Comparison of ENCODE assay signal across 9 mouse cellular contexts in the genomic region with DNA sequence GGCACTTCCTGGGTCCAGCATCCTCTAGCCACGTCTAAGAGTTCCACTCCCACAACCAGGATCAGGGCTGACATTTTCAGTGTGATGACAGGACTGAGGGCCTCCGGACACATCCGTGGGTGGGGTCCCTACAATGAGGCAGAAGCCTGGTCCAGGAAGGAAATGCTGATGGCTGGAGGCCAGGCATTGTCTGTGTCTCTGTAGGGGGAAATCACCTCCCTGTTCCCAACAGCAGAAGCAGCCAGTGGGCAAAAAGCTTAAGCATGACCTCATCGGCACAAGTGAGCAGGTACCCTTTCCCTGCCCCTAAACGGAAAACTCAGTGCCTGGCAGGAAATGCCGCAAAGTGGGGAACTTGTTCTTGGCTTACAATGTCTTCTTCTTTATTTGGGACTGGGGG. TPM values are rescaled to one million over a fixed set of nuclear protein-coding genes. Genes with fewer than 3 reads are reported as not detected.
DNase-seq lines count a peak whose midpoint lies in the region; ATAC-seq and TF ChIP-seq lines count a peak whose summit lies in the region.
"Had no signal": no experiment of that assay in that cellular context is flagged by ENCODE, and none has a peak within 500 bp of the region (broad histone marks: within the 10 kb centered on the region; RNA-seq: fewer than 3 reads in every experiment).

No protein-coding gene starts in this region.

- no peak overlapping the region for H3K4me2 ChIP-seq in liver, embryonic 14.5 days (ENCODE audit: low read depth)
- H3K4me2 ChIP-seq in forebrain, embryonic 15.5 days (replicated peaks), result no peak overlapping the region

- no peaks in the 10 kb centered on the region for H3K9me3 ChIP-seq in E14TG2a.4 (ENCODE audit: low read length)
- H3K9me3 ChIP-seq in liver, embryonic 14.5 days (ENCODE audit: control insufficient read depth, low read length), result no peaks in the 10 kb centered on the region
- H3K9me3 ChIP-seq in forebrain, embryonic 15.5 days, result no peaks in the 10 kb centered on the region

- intact Hi-C loops in heart, postnatal 25 days (cut with DNase I), result no loop called here

- no peak overlapping the region for H3K9ac ChIP-seq in liver, embryonic 14.5 days (replicated peaks)
- H3K9ac ChIP-seq in forebrain, embryonic 15.5 days (replicated peaks), result no peak overlapping the region

- peaks cover 95% of the 10 kb centered on the region for H3K36me3 ChIP-seq in E14TG2a.4 (ENCODE audit: insufficient read depth, low read length)
- H3K36me3 ChIP-seq in liver, embryonic 14.5 days (replicated peaks; ENCODE audit: control insufficient read depth, insufficient read depth, low read depth), result no peaks in the 10 kb centered on the region
- peaks cover 61% of the 10 kb centered on the region for H3K36me3 ChIP-seq in forebrain, embryonic 15.5 days

- H3K27ac ChIP-seq in liver, embryonic 14.5 days, result no peak overlapping the region
- H3K27ac ChIP-seq in forebrain, embryonic 15.5 days (replicated peaks), result no peak overlapping the region

- H3K4me3 ChIP-seq in E14TG2a.4 (replicated peaks; ENCODE audit: low read length), result peak overlapping the region; percentile 21
- no peak overlapping the region for H3K4me3 ChIP-seq in liver, embryonic 14.5 days (ENCODE audit: insufficient read depth in 1 of 2, low read depth in 2 of 2, low read length in 2 of 2)
- H3K4me3 ChIP-seq in forebrain, embryonic 15.5 days, result no peak overlapping the region

- no peaks in the 10 kb centered on the region for H3K27me3 ChIP-seq in E14TG2a.4 (ENCODE audit: insufficient read depth, low read length)
- H3K27me3 ChIP-seq in liver, embryonic 14.5 days (ENCODE audit: control insufficient read depth, insufficient read depth, low read length), result no peaks in the 10 kb centered on the region
- no peaks in the 10 kb centered on the region for H3K27me3 ChIP-seq in forebrain, embryonic 15.5 days

- no peak for TF ChIP-seq EP300 in liver, embryonic 14.5 days (IDR thresholded peaks at IDR 0.05; ENCODE audit: low read depth)

- WGBS in liver, embryonic 14.5 days (ENCODE audit: insufficient replicate concordance), result 34% methylated on average over 6 of the region's 6 CpGs
- 83% methylated on average over 6 of the region's 6 CpGs for WGBS in forebrain, embryonic 15.5 days

- peak; percentile 47 for ATAC-seq in liver, embryonic 14.5 days (ENCODE audit: insufficient read depth)
- ATAC-seq in granulocyte monocyte progenitor cell, adult 5-6 weeks (replicated peaks; ENCODE audit: poor library complexity, severe bottlenecking), result no peak
- ATAC-seq in forebrain, embryonic 15.5 days (replicated peaks), result no peak

- peak; percentile 78 to 81 for DNase-seq in adrenal gland, postnatal 36 days
- DNase-seq in heart, postnatal 25 days (ENCODE audit: low spot score), result peak; percentile 85
- DNase-seq in liver, embryonic 14.5 days (ENCODE audit: low read depth in 3 of 3, low spot score in 3 of 3), result no peak
- DNase-seq in retina, postnatal 1 day, result no peak
- DNase-seq in layer of hippocampus, postnatal 10 days (ENCODE audit: low spot score in 2 of 2), result no peak

- H3K4me1 ChIP-seq in E14TG2a.4 (replicated peaks; ENCODE audit: low read depth, low read length), result peaks cover 90% of the 10 kb centered on the region
- no peaks in the 10 kb centered on the region for H3K4me1 ChIP-seq in liver, embryonic 14.5 days (replicated peaks; ENCODE audit: control insufficient read depth in 2 of 2, insufficient read depth in 2 of 2, low read length in 1 of 2)
- peaks cover 11% of the 10 kb centered on the region for H3K4me1 ChIP-seq in forebrain, embryonic 15.5 days

- TF ChIP-seq CTCF in E14TG2a.4 (conservative IDR thresholded peaks at IDR 0.05; ENCODE audit: low read length), result no peak
- TF ChIP-seq CTCF in liver, embryonic 14.5 days (IDR thresholded peaks at IDR 0.05; ENCODE audit: low read depth), result no peak

RNA-seq across cellular contexts. Expression of a gene that starts 11.5 kb away (rescaled TPM):
- total RNA-seq in adrenal gland, postnatal 36 days (2021), result 10 to 100 TPM; 38.2 to 45.0 TPM
- total RNA-seq in heart, postnatal 25 days (2021), result 10 to 100 TPM; 21.5 to 31.2 TPM
- polyA plus RNA-seq in liver, embryonic 14.5 days (2012; rRNA removed), result 4.0 and 5.3 TPM in 2 replicates
- polyA plus RNA-seq in liver, embryonic 14.5 days (2014; fragmentation: Nextera tagmentation; extraction: Ambion mirVana), result 3.8 and 4.1 TPM in 2 replicates
- total RNA-seq in granulocyte monocyte progenitor cell, adult 5-6 weeks (2014; fragmentation: Nextera tagmentation), result 37.5 and 40.1 TPM in 2 replicates
- total RNA-seq in granulocyte monocyte progenitor cell, adult 5-6 weeks (2017), result 50.9 and 52.1 TPM in 2 replicates
- polyA plus RNA-seq in forebrain, embryonic 15.5 days (2015; fragmentation: Nextera tagmentation; extraction: Ambion mirVana), result 25.4 and 26.4 TPM in 2 replicates
- total RNA-seq in layer of hippocampus, postnatal 10 days (2021), result 10 to 100 TPM; 24.5 to 24.7 TPM

RNA-seq across cellular contexts. Expression of a gene that starts 37.2 kb away (rescaled TPM):
- under 1 TPM in 1 of 2 experiments, not detected in 1; 0.46 TPM for total RNA-seq in adrenal gland, postnatal 36 days (2021)
- under 1 TPM in 1 of 2 experiments, not detected in 1; 0.34 TPM for total RNA-seq in heart, postnatal 25 days (2021)
- polyA plus RNA-seq in liver, embryonic 14.5 days (2012; rRNA removed), result 1.5 and 1.8 TPM in 2 replicates
- polyA plus RNA-seq in liver, embryonic 14.5 days (2014; fragmentation: Nextera tagmentation; extraction: Ambion mirVana), result 2.6 and 3.6 TPM in 2 replicates
- total RNA-seq in granulocyte monocyte progenitor cell, adult 5-6 weeks (2014; fragmentation: Nextera tagmentation), result not detected in 2 replicates
- total RNA-seq in granulocyte monocyte progenitor cell, adult 5-6 weeks (2017), result 3.4 TPM in 1 of 2 replicates, not detected in the other
- 1.7 and 2.7 TPM in 2 replicates for polyA plus RNA-seq in forebrain, embryonic 15.5 days (2015; fragmentation: Nextera tagmentation; extraction: Ambion mirVana)
- under 1 TPM in 1 of 2 experiments, not detected in 1; 0.62 TPM for total RNA-seq in layer of hippocampus, postnatal 10 days (2021)

RNA-seq across cellular contexts. Expression of a gene that starts 37.3 kb away (rescaled TPM):
- total RNA-seq in adrenal gland, postnatal 36 days (2021), result 10 to 100 TPM; 49.0 to 51.6 TPM
- 10 to 100 TPM; 33.0 to 33.2 TPM for total RNA-seq in heart, postnatal 25 days (2021)
- 22.8 and 25.4 TPM in 2 replicates for polyA plus RNA-seq in liver, embryonic 14.5 days (2012; rRNA removed)
- 19.1 and 22.5 TPM in 2 replicates for polyA plus RNA-seq in liver, embryonic 14.5 days (2014; fragmentation: Nextera tagmentation; extraction: Ambion mirVana)
- total RNA-seq in granulocyte monocyte progenitor cell, adult 5-6 weeks (2014; fragmentation: Nextera tagmentation), result 128 and 150 TPM in 2 replicates
- 121 and 148 TPM in 2 replicates for total RNA-seq in granulocyte monocyte progenitor cell, adult 5-6 weeks (2017)
- 68.8 and 75.8 TPM in 2 replicates for polyA plus RNA-seq in forebrain, embryonic 15.5 days (2015; fragmentation: Nextera tagmentation; extraction: Ambion mirVana)
- total RNA-seq in layer of hippocampus, postnatal 10 days (2021), result 10 to 100 TPM; 49.6 to 66.5 TPM

RNA-seq across cellular contexts. Expression of a gene that starts 44.0 kb away (rescaled TPM):
- not detected for total RNA-seq in adrenal gland, postnatal 36 days (2021)
- total RNA-seq in heart, postnatal 25 days (2021), result not detected
- 1.4 and 1.7 TPM in 2 replicates for polyA plus RNA-seq in liver, embryonic 14.5 days (2012; rRNA removed)
- polyA plus RNA-seq in liver, embryonic 14.5 days (2014; fragmentation: Nextera tagmentation; extraction: Ambion mirVana), result 2.7 and 4.1 TPM in 2 replicates
- 1.9 and 3.4 TPM in 2 replicates for total RNA-seq in granulocyte monocyte progenitor cell, adult 5-6 weeks (2014; fragmentation: Nextera tagmentation)
- total RNA-seq in granulocyte monocyte progenitor cell, adult 5-6 weeks (2017), result 0.56 and 1.2 TPM in 2 replicates
- not detected in 2 replicates for polyA plus RNA-seq in forebrain, embryonic 15.5 days (2015; fragmentation: Nextera tagmentation; extraction: Ambion mirVana)
- total RNA-seq in layer of hippocampus, postnatal 10 days (2021), result not detected
- polyA plus RNA-seq: large intestine, adult 2 months had no signal

Comparison
In these comparisons a context has a peak if more than half of its experiments do, and no peak if none do; other contexts are left out.
1. DNase-seq: peak in adrenal gland, postnatal 36 days (2 of 2) and heart, postnatal 25 days (single experiment); none in liver, embryonic 14.5 days (0 of 3), retina, postnatal 1 day (single experiment) and layer of hippocampus, postnatal 10 days (0 of 2).